Mouse (Mus musculus): ENCODE measurements at regions not wholly inside any gene's neighbourhood (a gene's known extent, or its start where the extent isn't known, plus 50 kb on each side); places are given as distances from the start of the nearest gene placed in this dataset.

DNA sequence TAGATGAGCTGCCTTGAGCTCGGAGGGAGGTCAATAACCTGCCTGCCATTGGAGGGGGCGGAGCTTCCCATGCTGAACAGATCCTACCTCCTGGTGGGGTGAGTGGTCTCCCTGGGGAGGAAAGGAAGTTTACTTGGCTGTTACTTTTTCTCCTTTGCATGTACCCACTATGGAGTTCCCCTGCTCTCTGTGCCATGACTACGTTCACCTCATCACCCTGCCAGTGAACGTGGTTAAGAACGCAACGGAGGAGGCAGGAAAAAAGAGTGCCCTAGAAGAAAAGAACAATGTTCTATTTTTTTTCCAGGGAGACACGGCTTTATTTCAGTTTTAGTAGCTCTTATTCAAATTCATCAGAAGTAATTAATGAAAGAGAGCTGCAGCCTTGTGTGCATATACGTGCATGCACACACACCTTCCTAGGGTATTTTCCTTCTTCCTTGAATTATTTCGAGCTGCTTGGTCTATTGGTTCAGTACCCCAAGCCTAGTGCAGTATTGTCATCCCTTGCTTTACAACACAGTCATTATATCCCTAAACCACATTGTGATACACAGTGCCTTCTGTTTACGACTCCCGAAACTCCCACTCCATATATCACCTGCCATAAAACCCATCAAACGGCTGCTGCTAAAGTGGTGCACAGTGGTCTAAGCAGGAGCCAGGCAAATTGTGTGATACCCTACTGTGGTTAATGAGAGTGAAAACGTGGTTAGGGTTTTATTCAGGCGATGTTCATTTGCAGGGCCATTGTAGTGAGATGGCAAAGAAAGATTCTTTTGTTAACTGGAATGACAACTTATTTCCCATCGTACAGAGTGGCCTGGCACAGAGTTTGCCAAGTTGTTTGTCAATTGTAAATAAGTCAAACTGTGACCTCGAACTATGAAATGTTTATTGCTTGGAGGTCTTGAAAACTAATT lies 608.0 kb downstream of the Bcl11a start:
- no peak for DNase-seq (ENCODE audit: low spot score in 2 of 2)

DNA sequence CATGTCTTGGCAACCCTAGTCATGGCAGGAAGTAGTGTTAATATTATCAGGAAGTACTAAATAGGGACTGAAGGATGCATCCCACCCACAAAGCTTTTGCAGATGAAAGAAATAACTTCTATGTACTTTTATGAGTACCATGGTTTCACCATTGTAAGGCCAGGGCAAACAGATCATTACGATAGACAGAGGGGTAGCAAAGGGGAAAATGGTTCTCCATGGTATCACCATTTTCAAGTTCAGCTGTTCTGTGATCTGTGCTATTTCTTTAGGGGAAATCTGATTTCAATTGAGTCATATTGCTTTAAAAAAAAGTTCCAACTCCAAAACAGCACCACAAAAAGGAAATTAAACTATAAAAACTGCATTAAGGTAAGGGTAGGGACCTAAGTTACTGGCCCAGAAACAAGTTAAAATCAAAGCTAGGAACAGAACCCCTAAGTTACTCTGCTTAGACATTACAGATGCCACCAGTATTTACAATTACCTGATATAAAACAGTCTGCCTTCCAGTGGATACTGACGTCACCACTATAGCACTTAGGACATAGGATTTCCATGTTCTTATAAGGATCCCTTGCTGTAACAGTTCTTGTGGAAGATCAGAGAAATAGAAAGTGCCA lies 610.4 kb downstream of the Bcl11a start:
- DNase-seq (ENCODE audit: low spot score in 2 of 2): no peak

DNA sequence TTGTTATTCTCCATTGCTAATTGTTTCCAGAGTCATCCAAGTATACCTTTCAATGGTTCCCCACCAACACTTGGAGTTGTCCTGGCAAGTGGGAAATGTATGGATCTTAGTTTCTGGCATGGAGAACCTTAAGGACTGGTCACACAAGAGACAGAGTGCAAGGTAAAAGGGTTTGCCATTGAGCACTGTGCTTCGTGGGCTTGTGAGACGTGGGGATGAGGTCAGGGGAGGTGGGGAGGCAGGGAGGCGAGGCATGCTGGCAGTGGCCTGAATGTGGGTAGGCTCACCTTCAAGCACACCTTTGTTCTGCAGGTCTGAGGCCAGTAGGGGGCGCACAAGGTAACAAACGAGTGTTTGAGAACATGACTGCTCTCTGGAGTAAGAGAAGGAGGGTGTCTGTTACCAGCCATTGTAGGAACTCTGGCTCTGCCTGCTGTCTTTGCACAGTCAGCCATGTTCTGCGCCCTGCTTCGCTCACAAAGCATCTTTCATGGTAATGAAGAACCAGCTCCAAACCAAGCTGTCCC lies 612.0 kb downstream of the Bcl11a start:
- no peak for DNase-seq (ENCODE audit: low spot score in 2 of 2)

DNA sequence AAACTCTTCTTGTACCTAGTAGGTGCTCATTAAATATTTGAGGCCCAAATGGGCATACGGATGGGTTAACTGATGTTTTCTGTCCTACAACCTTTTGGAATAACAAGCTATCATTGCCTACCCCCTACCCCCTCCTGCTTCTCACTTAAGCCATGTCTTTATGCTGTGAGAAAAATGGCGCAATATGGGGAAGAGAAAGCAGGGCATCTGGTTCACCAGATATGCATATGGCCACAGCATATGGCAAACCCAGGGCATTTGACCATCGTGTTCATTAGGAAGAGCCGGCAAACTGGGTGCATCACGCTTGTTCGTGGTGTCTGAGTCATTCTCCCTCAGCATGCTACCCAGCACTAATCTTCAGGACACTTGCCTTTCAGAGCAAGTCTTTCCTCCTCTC lies 616.1 kb downstream of the Bcl11a start:
- DNase-seq (ENCODE audit: low spot score in 2 of 2): no peak

DNA sequence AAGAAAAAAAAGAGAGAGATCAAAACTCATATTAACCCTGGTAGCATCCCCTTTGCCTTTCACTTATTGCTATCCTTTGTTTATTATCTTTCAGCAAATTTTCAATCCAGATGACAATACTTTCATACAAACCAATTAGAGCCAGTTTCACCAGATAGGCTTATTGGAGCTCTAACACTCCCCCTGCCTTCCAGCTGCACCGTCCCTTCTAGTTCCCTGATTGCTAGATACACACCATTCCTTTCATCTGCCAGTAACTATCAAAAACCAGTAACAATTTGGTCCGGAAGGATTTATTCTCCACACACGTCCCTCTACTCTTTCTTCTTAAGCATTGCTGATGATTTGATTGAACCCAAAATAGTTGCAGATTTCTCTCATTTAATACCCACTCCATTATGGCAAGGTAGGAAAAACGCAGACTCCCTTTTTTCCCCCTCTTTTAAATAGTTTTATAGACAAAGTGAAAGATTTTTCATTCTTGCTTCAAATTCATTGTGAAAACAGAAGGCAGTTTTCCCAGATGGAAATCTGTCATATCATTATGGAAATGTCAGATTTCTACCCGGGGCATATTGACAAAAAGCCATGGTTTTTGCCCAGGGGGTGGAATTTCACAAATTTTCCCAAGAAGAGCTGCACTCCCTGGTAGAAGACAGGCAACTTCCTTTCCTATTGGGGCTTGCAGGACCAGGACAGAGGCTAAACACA lies 617.3 kb downstream of the Bcl11a start:
- no peak for DNase-seq (ENCODE audit: low spot score in 2 of 2)

DNA sequence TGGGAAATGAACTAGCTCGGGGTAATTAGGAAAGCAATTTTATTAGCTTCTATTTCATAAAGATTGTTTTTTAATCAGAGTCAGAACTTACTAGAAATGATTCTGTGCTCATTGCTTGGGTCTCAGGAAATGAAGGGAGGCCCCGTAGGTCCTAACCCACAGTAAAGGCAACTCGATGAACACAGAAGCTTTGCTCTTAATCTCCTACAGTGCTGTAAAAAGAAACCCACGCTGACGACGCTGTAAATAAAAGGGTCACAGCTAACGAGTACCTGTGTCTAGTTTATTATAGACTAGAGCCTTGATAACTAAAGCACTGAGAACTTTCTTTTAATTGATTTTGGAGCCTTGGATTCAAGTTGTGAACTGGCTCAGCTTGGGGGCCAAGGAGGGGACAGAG lies 618.7 kb downstream of the Bcl11a start:
- no peak for DNase-seq (ENCODE audit: low spot score in 2 of 2)

DNA sequence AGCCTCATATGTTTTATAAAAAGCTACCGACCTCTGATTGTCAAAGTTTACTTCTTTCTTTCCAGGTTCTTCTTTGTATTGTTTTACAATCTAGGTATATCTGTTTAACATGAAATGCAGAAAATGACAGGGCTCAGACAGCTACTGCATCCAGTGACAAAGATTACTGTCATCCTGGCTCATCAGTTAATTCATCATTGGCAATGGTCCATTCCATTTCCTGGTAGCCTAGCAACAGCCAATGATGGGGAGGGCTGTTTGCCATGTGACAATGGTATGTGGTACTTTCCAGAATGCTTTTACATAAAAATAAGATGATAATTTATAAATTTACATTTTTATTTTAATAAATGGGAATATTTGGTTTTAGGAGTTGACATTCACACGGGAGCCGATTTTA lies 630.9 kb downstream of the Bcl11a start:
- DNase-seq (ENCODE audit: low spot score in 2 of 2): no peak

DNA sequence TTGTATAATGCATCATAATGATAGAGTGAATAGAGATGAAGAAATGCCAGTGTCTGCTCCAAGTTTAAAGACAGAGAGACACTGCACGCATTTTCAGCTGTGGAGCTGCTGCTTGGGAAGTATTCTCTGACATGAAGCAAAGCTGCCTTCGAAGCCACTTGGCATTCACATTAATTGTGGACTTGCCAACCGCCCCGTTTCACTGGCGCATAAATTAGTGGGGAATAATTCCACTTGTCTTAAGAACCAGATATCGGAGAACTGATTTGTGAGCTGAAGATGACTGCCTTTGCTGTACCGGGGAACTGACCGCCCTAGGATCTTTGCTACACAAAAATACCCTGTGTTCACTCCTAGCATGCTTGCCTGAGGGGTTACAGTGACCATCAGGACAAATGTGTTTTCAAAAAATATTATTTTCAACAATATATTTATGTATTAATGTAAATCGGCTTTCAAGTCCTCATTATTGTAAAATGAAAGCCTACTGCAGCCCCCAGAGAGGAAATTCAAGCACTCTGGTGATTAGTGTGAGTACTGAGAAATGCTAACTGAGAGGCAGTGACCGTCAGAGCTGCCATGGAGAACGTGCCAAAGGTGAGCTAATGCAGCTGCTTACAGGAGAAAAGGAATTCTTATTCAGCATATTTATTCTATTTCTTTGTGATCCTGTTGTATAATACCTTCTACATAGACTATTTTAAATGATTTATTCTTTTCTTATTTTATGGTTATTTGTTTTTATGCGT lies 638.9 kb downstream of the Bcl11a start:
- DNase-seq (ENCODE audit: low spot score in 2 of 2): no peak

DNA sequence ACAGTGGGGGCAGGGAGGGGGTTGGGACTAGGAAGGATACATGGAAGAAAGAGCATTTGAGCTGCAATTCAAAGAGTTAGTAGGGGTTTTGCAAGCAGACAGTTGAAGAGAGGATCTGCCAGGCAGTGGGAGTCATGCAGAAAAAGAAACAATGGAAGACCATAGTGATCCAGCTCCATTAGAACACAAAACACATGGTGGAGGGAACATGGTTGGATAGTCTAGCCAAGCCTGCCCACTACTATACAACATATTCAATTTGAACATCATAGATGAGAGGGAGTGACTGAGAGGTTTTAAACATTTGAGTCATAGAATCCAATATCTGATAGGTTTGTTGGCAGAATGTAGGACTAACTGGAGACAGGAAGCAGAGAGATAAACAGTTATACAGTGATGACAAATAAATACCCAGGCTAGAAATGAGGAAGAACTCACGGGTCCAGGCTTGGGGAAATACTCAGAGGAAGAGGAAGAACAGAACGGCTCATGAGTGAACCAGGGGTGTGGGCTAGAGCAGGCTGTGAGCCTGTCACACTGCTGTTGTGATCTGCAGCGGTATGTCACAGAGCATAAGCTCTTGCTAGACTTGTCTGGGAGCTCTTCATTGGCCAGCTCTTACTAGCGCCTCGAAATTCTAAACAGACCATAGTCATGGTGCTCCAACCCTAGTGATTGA lies 646.5 kb downstream of the Bcl11a start:
- DNase-seq (ENCODE audit: low spot score in 2 of 2): no peak

DNA sequence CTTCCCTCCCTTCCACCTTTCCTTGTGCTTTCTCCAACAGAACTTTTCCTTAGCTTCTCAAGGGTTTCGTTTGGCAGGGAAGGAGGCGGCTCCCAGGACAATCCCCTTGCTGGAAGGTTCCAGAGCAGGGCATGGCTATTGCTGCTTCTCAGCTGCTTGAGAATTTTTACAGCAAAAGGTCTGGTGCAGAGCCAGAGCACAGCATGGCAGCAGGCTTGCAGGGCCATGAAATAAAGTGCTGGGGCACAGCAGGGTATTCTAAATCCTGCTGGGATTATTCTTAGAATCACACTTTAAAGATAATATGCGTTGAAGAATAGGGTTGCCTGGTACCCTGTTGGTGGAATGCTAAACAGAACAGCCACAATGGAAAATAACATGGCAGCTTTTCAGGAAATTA lies 648.5 kb downstream of the Bcl11a start:
- DNase-seq (ENCODE audit: low spot score in 2 of 2): no peak

DNA sequence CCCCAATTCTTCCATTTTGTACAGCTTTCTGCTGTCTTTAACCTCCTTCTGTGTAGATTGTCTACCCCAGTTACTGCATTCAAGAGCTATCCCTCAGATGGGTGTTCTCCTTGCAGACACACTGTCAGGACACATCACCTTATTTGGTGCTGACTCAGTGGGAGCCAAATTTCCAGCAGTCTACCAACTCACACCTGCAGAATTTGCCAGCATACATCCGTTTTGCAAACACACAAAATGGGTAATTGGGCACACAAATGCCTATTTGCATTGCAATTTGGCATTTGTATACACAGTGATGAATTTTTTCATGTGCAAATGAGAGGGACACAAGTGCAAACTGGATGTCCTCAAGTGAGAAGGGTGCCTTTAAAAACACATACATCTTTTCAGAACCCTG lies 649.5 kb downstream of the Bcl11a start:
- DNase-seq (ENCODE audit: low spot score in 2 of 2): no peak

DNA sequence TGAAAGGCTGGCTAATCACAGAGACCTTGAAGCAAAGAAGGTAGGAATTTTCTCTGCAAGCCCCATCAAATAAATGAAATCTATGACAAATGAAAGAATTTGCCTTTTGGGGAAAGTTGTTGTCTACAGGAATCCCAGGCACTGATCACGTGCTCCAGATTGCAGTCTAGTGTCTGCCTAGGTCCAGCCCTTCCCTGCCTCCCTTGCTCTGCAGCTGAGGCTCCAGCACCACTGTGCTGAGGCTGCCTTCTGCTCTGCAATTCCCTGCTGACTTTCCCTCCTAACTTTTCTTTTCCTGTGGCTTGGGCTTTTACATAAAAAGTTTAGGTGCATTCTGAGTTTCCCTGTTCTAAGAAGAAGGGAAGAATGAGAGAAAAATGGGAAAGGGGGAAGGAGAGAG lies 653.6 kb downstream of the Bcl11a start:
- DNase-seq (ENCODE audit: low spot score in 2 of 2): no peak

DNA sequence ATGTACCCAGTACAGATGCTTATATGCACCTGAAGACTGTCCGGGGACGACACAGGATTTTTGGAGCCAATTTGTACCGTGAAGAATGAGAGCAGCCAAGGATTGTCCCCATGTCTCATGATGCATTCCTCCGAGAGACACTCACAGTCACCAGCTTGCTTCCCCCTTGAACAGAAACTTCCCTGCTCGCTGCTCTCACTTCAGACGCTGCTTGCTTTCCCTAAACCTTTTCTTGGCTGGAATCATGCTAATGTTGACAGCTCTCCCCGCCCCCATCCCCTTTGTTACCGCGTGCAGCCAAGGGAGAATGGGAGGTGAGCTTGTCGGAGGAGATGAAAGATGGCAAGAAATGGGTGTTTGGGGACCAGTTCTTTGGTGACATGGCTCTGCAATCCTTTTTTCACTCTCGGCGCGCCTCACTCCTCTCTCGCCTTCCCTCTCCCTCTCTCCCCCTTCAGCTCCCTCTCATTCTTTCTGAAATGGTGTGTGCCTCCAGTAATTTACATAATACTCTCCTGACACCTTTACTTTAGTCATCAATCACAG lies 661.9 kb downstream of the Bcl11a start:
- no peak for DNase-seq (ENCODE audit: low spot score in 2 of 2)

DNA sequence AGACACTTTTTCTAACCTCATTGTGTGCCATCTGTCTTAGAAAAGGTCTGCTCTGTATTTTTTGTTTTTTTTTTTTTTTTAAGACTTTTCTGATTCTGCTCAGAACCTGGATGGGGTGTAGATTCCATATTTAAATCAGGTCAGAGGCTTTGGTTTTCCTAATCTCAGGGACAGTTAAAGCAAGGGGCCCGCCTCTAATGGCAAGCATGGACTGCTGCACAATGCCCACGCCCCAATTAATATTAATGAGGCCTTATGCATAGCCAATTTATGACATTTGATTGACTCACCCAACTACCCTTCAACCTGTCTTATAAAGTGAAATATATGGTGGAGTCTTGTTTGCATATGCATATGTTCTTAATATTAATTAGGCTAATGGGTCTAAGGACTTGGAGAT lies 662.6 kb downstream of the Bcl11a start:
- no peak for DNase-seq (ENCODE audit: low spot score in 2 of 2)

DNA sequence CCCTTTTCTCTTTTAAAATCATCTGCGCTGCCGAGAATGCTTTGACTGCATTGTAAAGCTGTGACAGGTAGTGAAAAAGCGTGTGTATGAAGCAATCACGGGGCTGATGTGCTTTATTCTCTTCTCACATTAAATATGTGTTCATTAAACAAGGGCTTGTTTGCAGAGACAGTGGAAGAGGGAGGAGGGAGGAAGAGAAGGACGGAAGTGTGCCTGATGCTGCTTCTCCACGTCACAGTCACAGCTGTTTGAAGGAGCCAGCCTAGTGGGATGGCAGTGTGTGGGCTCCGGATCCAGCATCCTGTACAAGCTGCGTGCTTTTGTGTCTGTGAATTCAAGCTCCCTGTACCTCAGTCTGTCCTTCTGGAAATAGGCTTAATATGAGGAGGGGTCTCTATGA lies 664.7 kb downstream of the Bcl11a start:
- no peak for DNase-seq (ENCODE audit: low spot score in 2 of 2)

DNA sequence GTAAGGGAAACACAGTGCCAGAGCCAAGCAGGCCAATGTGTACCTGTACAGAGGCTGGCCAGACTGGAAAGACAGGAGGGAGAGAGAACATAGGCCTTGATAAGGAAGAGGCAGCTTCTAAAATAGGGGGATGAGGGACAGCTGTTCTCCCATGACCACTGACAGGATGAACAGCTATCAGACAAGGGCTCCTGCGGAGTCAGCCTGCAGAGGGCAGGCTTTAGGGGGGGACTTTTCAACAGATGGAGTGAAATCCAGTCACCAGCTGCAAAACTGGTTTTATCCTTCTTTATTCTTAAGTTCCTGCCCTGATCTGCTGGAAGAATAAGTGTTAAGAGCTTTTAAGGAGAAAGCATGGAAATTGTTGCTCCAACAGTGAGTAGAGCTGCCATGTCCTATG lies 665.6 kb downstream of the Bcl11a start:
- DNase-seq (ENCODE audit: low spot score in 2 of 2): no peak

DNA sequence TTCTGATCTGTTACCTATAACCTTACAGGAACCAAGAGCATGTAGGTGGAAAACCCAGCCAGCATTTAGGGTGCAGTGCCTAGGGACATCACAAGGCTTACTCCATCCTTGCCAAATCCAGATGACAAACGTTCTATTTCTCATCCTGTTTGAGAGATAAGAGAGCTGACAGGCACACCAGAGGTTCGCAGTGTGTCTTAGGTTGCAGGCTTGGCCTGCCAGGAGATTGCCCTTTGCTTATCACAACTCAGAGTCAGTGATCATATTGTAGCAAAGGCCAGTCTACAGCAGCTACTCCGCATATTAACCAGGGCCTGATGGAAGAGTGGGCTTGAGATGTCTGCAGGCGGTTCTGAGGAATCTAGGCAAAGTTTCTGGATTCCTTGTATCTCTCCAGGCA lies 668.0 kb downstream of the Bcl11a start:
- no peak for DNase-seq (ENCODE audit: low spot score in 2 of 2)

DNA sequence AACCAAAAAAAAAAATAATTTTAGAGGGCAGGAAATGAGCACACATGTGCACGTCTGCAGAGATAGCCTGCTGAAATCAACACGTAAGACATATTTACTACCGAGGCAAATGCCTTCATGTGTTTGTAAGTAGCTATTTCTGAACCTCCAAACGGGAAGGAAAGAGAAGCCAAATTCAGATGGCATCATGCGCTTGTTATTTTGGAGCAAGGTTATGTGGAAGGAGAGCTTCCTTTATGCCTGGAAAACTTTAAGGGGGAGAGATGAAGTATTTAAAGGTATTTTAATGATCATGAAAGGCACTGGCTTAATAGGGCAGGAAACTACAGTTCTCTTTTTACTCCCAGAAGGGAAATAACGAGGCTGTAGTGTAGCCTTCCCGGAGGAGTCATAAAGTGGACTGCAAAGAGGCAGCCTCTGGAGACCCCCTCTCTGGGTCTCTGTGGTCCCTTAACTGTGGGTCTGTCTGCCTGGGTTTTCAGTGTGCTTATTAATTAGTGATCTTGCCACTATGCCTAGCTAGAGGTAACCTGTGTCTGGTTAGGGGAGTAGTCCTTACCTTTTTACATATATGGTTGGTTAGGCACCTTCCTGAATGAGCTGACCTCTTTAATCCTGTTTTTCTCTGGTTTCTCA lies 672.4 kb downstream of the Bcl11a start:
- no peak for DNase-seq (ENCODE audit: low spot score in 2 of 2)

DNA sequence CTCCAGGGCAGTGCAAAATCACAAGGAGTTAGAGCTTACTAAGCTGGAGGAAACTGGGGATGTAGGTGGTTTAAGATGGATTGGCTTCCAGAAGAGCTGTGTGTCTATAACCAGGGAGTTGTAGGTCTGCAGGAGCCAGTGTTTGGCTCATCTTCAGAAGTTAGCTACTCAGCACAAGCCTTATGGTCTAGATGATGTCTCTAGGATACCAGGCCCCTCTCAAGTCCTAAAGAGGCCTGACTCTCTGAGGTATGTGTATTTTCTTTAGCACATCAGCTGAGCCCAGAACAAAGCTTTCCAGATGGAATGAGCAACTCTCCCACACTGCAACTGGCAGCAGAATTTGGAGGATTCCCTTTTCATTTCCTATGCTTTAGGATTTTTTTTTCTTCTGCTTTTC lies 680.3 kb downstream of the Bcl11a start:
- DNase-seq (ENCODE audit: low spot score in 2 of 2): no peak

DNA sequence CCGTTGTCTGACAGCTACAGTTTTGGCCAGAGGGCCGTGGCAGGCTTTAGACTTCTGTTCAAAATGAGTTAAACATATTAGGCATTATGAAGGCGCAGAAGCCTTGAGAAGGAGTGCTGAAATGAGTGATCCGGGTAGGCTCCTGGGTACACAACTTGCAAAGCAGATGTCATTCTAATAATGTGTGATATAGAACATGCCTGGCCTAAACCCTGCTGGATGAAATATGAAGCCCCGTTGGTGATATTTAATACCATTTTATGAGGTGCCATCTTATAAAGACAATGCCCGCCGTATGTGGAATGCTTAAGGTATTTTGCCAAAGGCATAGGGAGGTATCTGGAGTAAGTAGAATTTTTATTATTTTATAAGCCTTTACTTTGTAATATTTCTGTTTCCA lies 705.6 kb downstream of the Bcl11a start:
- DNase-seq (ENCODE audit: low spot score in 2 of 2): no peak

All from gastrocnemius, adult 8-10 months (tissue).